Mouse (Mus musculus) heart, embryonic 10.5 days (tissue): ENCODE data around the gene Daw1. TPM values are rescaled to one million over a fixed set of nuclear protein-coding genes. Genes with fewer than 3 reads are reported as not detected.

ENCODE experiments used
- DNase-seq: peaks from one replicate; pipeline ENCODE4 v3.0.0-alpha.2; 2017; ENCODE audit warnings: low spot score
- H3K27ac ChIP-seq: fragments of 300-500 bp; sonication (generic); 2 replicates; pipeline ENCODE4 v1.5.1; 2016; ENCODE audit warnings: mild to moderate bottlenecking
- H3K27me3 ChIP-seq: fragments of 300-500 bp; sonication (generic); 2 replicates; pipeline ENCODE4 v1.6.1; 2016; ENCODE audit warnings: mild to moderate bottlenecking; ENCODE audit not compliant: poor library complexity, insufficient read depth, severe bottlenecking
- H3K36me3 ChIP-seq: fragments of 300-500 bp; sonication (generic); 2 replicates; pipeline ENCODE4 v1.6.1; 2016; ENCODE audit warnings: mild to moderate bottlenecking, moderate library complexity
- H3K4me1 ChIP-seq: fragments of 300-500 bp; sonication (generic); 2 replicates; pipeline ENCODE4 v1.6.1; 2016; ENCODE audit warnings: mild to moderate bottlenecking
- H3K4me3 ChIP-seq: fragments of 300-500 bp; sonication (generic); 2 replicates; pipeline ENCODE4 v1.5.1; 2016; ENCODE audit warnings: mild to moderate bottlenecking, moderate library complexity
- H3K9me3 ChIP-seq: fragments of 300-500 bp; sonication (generic); 2 replicates; pipeline ENCODE4 v1.6.1; 2016; ENCODE audit warnings: mild to moderate bottlenecking, moderate library complexity
- WGBS: fragments of 180-500 bp; shearing (Covaris S2); methylation state at CpG from one replicate; pipeline ENCODE4 v1.1.7; 2016; 5-methylcytosine and 5-hydroxymethylcytosine counted together
- polyA plus RNA-seq: library from polyadenylated mRNA; unstranded; fragments of >200 nt; fragmentation: Nextera tagmentation; extraction: Ambion mirVana; gene quantifications from 2 replicates; pipeline ENCODE4 v1.2.1, GENCODE M21; 2016

Daw1 gene
- polyA plus RNA-seq: 0.14 TPM in 1 of 2 replicates, not detected in the other

DNA sequence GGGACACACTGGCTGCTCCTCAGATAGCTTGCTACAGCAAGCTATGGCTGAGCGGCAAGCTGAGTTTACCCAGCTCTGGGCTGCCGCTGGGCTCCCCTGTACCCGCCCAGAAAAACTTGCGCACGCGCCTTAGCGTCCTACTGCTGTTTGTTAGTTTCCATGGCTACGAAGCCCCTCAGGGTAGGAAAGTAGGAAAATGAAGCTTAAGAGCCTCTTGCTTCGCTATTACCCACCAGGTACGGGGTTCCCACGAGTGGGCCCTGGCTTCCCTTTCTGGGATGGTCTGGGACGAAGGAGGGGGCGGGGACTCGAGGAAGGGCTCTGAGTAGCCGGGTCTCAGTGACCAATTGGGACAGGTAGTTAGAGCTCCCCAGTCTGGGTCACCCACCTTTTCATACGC lies at the start of gene Daw1:
Gene Daw1 (plus strand): TSS at position 150 of the 400 bp plus-strand sequence.
- peak; percentile 91 for DNase-seq
- no peaks in the 10 kb centered on the region for H3K9me3 ChIP-seq
- H3K27ac ChIP-seq: peak within 1 kb of the TSS; percentile 86
- H3K36me3 ChIP-seq: no peaks in the 10 kb centered on the region
- H3K4me3 ChIP-seq: peak within 1 kb of the TSS; percentile 73
- H3K4me1 ChIP-seq: no peaks in the 10 kb centered on the region
- WGBS: 1% methylated on average over 16 of the region's 16 CpGs
- H3K27me3 ChIP-seq: no peaks in the 10 kb centered on the region

DNA sequence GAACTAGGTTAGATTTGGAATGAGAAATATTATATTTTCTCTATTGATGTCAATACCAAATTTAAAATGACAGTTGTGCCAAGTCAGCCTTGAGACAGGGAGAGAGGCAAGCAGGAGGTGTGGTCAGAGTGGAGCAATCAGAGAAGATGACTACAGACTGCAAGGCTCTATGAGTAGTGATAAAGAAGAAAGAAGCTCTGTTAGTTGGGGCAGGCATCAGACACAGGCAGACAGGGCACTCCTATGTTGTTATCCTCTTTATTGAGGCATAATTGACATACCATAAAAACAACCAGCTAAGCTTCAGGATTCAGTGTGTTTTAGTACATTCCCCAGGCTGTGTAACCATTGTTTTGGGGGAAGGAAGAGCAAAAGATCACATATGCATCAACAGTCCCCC lies 48.6 kb upstream of the Daw1 start:
- H3K4me1 ChIP-seq: no peaks in the 10 kb centered on the region
- no peaks in the 10 kb centered on the region for H3K9me3 ChIP-seq
- no peak for DNase-seq
- no peak overlapping the region for H3K4me3 ChIP-seq
- H3K27me3 ChIP-seq: no peaks in the 10 kb centered on the region
- no peak overlapping the region for H3K27ac ChIP-seq
- H3K36me3 ChIP-seq: no peaks in the 10 kb centered on the region

DNA sequence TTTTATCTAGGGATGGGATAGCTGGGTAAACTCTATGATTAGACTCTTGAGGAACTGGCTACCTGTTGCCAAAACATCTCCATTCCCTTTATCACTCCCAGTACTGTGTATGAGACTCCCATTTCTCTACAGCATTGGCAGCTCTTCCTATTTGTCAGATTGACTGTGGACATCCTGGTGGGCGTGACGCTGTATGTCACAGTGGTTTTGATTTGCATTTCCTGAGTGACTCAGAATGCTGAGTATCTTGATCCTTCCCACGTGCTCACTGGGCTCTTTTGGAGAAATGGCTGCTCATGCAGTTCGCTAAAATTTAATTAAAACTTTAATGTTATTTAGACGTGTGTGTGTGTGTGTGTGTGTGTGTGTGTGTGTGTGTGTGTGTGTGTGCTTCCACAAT lies 47.8 kb upstream of the Daw1 start:
- no peak for DNase-seq
- Histone ChIP-seq H3K4me3 (no peak overlapping the region), H3K4me1 (no peaks in the 10 kb centered on the region), H3K27me3 (no peaks in the 10 kb centered on the region), H3K9me3 (no peaks in the 10 kb centered on the region), H3K27ac (no peak overlapping the region), H3K36me3 (no peaks in the 10 kb centered on the region)
- WGBS: 63% methylated on average over 5 of the region's 5 CpGs

DNA sequence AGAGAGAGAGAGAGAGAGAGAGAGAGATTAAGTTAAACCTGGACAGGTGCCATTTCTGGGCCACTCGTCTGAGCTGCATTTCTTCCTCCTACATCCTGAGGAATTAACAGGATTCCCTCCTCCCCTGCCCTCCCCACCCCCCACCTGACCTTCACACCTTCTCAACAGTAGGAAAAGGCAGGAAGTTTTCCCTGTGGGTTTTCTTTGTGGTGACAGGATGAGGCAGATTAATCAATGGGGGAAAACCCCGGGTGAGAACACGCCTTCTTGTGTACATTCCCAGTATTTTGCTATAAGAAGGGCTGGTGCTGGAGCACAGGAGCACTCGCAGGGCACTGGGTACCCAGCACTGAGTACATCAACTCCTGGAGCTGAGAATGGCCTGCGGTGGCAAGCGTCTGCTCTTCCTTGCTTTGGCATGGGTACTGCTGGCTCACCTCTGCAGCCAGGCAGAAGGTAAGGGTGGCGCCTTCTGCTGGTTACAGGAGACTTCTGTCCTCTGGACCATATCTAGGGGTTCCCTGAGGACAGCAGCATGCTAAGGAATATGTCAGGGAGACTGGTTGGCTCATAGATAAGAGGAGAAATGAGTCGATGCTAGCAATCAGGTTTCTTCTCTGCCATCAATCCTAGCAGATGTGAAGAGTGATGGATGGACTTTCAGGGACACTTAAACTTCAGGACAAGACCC lies 43.0 kb upstream of the Daw1 start, which contains the start of gene Ccl20:
Gene Ccl20 (plus strand): TSS at position 320 of the 691 bp plus-strand sequence.
- Histone ChIP-seq H3K4me1 (peaks cover 3% of the 10 kb centered on the region; the same call in 1 of the 2 replicates), H3K27ac (no peak within 1 kb of the TSS), H3K4me3 (no peak within 1 kb of the TSS), H3K9me3 (no peaks in the 10 kb centered on the region), H3K36me3 (no peaks in the 10 kb centered on the region), H3K27me3 (no peaks in the 10 kb centered on the region)
- no peak for DNase-seq
- 20% methylated on average over 8 of the region's 8 CpGs for WGBS

DNA sequence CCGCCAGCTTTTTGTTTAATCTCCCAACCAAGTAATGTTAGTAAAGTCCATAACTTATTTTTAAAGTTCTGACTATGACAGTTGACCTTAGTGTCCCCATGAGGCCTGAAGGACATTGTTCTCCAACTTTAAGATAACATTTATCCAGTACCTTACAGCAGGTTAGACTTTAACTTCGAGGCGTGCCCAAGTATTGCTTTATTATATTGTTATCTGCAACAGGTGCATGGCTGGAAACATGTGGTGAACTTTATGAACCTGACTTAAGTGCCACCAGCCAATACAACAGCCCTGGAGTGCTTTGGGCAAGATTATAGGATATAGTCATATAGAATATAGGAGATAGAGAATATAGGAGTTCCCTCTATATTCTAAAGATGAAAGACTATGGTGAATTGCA lies 42.3 kb upstream of the Daw1 start:
- Histone ChIP-seq H3K27me3 (no peaks in the 10 kb centered on the region), H3K9me3 (no peaks in the 10 kb centered on the region), H3K36me3 (no peaks in the 10 kb centered on the region), H3K27ac (no peak overlapping the region), H3K4me3 (no peak overlapping the region), H3K4me1 (peaks cover 3% of the 10 kb centered on the region; the same call in 1 of the 2 replicates)
- no peak for DNase-seq
- WGBS: 90% methylated on average over 3 of the region's 3 CpGs

DNA sequence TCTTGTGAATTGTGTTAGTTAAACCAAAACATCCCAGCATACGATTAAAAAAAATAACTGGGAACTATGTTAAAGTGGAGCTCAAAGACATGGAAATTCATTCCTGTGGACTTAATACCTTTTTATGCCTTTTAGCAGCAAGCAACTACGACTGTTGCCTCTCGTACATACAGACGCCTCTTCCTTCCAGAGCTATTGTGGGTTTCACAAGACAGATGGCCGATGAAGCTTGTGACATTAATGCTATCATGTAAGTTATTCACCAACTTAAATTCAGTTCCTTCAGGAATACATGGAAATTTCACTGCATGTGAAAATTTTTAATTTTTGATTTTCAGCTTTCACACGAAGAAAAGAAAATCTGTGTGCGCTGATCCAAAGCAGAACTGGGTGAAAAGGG lies 41.9 kb upstream of the Daw1 start:
- Histone ChIP-seq H3K27ac (no peak overlapping the region), H3K36me3 (no peaks in the 10 kb centered on the region), H3K9me3 (no peaks in the 10 kb centered on the region), H3K4me3 (no peak overlapping the region), H3K27me3 (no peaks in the 10 kb centered on the region), H3K4me1 (peaks cover 3% of the 10 kb centered on the region; the same call in 1 of the 2 replicates)
- WGBS: 88% methylated on average over 7 of the region's 7 CpGs
- DNase-seq: no peak

DNA sequence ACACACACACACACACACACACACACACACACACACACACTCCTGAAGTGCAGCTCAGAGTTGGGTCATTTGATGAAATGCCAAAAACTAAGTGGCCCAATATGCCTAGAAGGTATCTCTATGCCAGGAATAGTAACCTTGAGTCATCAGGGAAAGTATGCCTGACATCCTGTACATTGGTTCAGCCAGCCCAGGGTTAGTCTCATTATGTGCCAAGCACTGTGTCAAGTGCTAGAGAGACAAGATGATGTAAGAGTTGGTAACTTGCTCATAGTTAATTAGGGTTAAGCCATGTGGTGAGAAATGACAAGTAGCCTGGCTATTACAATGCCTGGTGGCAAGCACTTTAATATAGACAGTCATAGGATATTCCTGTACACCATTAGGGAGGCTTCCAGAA lies 39.6 kb upstream of the Daw1 start:
- peaks cover 3% of the 10 kb centered on the region; the same call in 1 of the 2 replicates for H3K4me1 ChIP-seq
- H3K9me3 ChIP-seq: no peaks in the 10 kb centered on the region
- H3K27me3 ChIP-seq: no peaks in the 10 kb centered on the region
- no peak overlapping the region for H3K27ac ChIP-seq
- no peaks in the 10 kb centered on the region for H3K36me3 ChIP-seq
- no peak for DNase-seq
- H3K4me3 ChIP-seq: no peak overlapping the region

DNA sequence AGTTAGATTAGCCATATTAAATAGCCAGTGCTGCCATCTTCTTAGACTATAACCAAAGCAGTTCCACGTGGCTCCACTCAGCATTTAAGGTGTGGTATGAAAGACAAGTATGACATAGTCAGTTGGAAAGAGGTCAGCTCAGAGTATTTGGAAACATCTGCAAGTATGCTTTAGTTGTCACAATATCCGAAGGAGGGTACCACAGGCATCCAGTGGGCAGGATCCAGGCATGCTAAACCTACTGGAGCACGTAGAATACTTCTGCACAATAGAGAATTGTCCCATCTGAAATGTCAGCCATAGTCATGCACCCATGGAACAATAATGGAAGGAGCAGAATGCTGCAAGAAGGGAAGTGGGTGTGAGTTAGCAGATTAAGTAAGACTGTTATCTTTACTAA lies 39.2 kb upstream of the Daw1 start:
- no peak for DNase-seq
- H3K4me1 ChIP-seq: peaks cover 3% of the 10 kb centered on the region; the same call in 1 of the 2 replicates
- H3K36me3 ChIP-seq: no peaks in the 10 kb centered on the region
- no peak overlapping the region for H3K27ac ChIP-seq
- no peaks in the 10 kb centered on the region for H3K27me3 ChIP-seq
- 81% methylated on average over 3 of the region's 3 CpGs for WGBS
- H3K4me3 ChIP-seq: no peak overlapping the region
- H3K9me3 ChIP-seq: no peaks in the 10 kb centered on the region

DNA sequence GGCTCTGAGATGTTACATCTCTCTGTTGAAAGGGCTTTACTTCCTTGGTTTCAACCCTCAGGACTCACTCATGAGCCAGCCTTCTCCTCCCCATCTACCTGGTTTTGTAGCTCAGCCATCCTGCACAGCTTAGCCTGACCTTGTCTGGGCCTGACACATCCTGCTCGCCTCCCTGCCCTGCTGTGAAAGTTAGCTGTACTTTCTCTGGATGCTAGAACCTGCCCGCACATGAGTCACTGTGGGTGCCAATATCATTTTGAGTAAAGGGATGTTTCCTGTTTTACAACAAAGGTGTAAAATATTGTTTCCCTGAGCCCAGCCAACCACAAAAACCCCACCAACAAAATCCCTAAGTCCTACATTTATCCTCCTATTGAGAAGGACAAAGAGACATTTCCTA lies 36.4 kb upstream of the Daw1 start:
- WGBS: 82% methylated on average over 2 of the region's 2 CpGs
- Histone ChIP-seq H3K4me3 (no peak overlapping the region), H3K27me3 (no peaks in the 10 kb centered on the region)

DNA sequence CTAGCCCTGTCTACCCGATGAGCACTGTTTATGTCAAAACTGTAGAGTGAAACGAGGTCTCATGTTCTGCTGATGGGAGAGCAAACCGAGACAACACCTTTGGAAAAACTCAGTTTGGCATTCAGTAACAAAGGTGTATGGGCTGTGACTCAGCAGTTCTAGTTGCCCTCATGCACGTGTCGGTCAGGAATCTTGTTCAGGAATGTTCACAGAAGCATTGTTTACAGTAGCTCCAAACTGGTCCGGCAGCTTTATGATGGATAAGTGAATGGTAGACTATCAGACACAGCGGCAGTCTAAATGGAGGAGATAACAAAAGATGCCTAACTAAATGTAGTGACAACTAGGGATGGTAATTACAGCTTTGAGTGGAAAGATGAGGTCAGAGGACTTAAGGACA lies 23.7 kb upstream of the Daw1 start:
- Histone ChIP-seq H3K27ac (no peak overlapping the region), H3K4me1 (no peaks in the 10 kb centered on the region), H3K27me3 (no peaks in the 10 kb centered on the region), H3K9me3 (no peaks in the 10 kb centered on the region), H3K4me3 (no peak overlapping the region), H3K36me3 (no peaks in the 10 kb centered on the region)
- WGBS: 61% methylated on average over 7 of the region's 7 CpGs
- no peak for DNase-seq

More for the DNA sequence above, 36.4 kb upstream of the Daw1 start:
- Histone ChIP-seq H3K9me3 (no peaks in the 10 kb centered on the region), H3K4me1 (peaks cover 3% of the 10 kb centered on the region; the same call in 1 of the 2 replicates), H3K36me3 (no peaks in the 10 kb centered on the region), H3K27ac (no peak overlapping the region)
- DNase-seq: no peak

DNA sequence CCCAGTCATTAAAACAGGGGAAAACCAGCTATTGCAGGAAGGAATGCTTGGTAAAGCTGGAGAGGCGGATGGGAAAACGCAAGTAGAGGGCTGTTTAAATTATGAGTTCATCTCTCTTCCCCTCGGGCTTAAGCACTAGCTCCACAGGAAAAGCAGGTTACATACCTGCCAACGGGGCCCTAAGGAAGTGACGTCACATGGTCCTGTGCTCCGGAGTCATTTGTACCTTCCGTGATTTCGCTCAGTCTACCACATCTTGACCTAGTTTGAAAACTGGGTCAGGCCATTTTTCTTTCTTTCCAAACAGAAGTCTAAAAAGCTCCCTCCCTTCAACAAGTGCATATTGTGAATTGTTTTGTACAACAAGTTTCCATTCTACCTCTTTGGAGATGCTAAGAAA lies 21.7 kb upstream of the Daw1 start:
- H3K4me3 ChIP-seq: no peak overlapping the region
- WGBS: 90% methylated on average over 8 of the region's 8 CpGs
- H3K9me3 ChIP-seq: no peaks in the 10 kb centered on the region
- DNase-seq: no peak
- no peak overlapping the region for H3K27ac ChIP-seq
- no peaks in the 10 kb centered on the region for H3K4me1 ChIP-seq
- no peaks in the 10 kb centered on the region for H3K27me3 ChIP-seq
- no peaks in the 10 kb centered on the region for H3K36me3 ChIP-seq

DNA sequence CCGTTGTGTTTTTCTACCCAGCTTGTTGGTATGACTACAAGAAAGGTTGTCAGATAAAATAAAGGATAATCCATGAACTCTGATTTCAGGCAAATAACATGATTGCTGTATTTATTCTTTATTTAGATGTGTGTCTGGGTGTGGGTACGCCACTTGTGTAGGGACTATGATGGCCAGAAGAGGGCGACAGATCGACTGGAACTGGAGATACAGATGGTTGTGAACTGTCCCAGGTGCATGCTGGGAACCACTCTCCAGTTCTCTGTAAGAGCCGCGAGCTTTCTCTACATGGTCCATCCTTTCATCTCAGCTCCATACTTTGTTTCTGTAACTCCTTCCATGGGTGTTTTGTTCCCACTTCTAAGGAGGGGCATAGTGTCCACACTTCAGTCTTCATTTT lies 20.8 kb upstream of the Daw1 start:
- H3K9me3 ChIP-seq: no peaks in the 10 kb centered on the region
- no peak for DNase-seq
- H3K27ac ChIP-seq: no peak overlapping the region
- H3K27me3 ChIP-seq: no peaks in the 10 kb centered on the region
- no peak overlapping the region for H3K4me3 ChIP-seq
- no peaks in the 10 kb centered on the region for H3K36me3 ChIP-seq
- H3K4me1 ChIP-seq: no peaks in the 10 kb centered on the region
- WGBS: 85% methylated on average over 6 of the region's 6 CpGs

DNA sequence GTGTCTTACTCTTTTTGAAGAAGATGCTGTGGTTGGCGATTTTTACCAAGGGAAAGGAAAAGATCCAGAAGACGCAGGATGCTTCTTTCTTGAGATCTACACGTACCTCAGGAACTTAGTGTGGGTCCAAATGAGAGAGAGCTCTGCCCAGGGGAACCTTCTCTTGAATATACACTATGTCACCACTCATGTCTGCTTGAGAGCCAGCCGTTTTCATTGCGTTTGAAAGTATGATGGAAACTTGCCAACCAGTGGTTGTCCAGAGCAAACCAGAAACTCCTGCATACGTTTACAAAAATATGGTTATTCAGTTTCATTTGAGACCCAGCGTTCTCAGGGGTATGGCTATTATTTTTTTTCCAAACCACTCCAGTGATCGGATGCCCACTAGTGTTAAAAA lies 18.0 kb upstream of the Daw1 start:
- Histone ChIP-seq H3K36me3 (no peaks in the 10 kb centered on the region), H3K4me3 (no peak overlapping the region), H3K27me3 (no peaks in the 10 kb centered on the region), H3K4me1 (no peaks in the 10 kb centered on the region), H3K9me3 (no peaks in the 10 kb centered on the region), H3K27ac (no peak overlapping the region)
- 78% methylated on average over 8 of the region's 8 CpGs for WGBS
- no peak for DNase-seq

DNA sequence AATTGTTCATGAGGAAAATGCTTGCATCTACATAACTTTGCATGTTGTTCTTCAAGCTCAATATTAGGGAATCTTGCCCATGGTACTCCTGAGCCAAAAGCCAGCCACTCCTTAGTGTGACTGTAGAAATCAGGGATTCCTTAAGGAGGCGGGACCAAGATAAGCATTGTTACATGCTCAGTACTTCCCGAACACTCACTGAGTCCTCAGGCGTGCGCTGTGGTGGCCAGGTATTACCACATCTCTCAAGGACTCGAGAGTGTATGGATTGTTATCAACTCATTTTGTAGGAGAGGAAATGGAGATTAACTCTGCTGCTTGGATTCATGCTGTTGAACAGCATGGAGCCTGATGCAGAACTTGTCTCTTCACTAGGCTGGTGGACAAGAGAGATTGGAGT lies 17.5 kb upstream of the Daw1 start:
- no peaks in the 10 kb centered on the region for H3K4me1 ChIP-seq
- WGBS: 70% methylated on average over 5 of the region's 5 CpGs

More for the DNA sequence above, 17.5 kb upstream of the Daw1 start:
- Histone ChIP-seq H3K9me3 (no peaks in the 10 kb centered on the region), H3K36me3 (no peaks in the 10 kb centered on the region), H3K27me3 (no peaks in the 10 kb centered on the region), H3K4me3 (no peak overlapping the region), H3K27ac (no peak overlapping the region)
- DNase-seq: no peak
